Mouse (Mus musculus): Measurements from ENCODE around the gene Elovl6. TPM values are rescaled to one million over a fixed set of nuclear protein-coding genes. Genes with fewer than 3 reads are reported as not detected.

Elovl6 gene
- total RNA-seq, 2 experiments from 2014 or later: 28.6 to 31.9 TPM

GRCm38 (mm10) chr3:129565458-129565857 lies 33.3 kb downstream of the Elovl6 start:
- no peak for DNase-seq (ENCODE audit: low spot score in 2 of 2)

DNA sequence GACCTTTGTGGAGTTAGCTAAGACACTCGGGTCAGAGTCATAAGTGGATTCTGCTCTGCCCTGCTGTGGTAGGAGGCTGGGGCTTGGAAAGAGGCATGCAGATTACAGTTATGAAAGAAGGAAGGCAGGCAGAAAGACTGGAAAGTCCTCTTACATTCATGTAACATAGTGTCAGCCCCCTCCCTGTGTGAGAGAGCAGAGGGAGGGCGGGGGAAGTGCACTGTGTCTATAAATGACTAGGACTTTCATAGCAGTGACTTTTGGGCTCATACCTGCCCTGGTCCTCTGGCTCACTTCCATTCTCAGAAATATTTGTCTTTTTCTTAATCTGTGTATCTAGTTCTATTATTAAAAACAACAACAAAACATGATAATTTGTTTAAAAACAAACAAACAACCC lies 33.9 kb downstream of the Elovl6 start:
- DNase-seq (ENCODE audit: low spot score in 2 of 2): no peak

DNA sequence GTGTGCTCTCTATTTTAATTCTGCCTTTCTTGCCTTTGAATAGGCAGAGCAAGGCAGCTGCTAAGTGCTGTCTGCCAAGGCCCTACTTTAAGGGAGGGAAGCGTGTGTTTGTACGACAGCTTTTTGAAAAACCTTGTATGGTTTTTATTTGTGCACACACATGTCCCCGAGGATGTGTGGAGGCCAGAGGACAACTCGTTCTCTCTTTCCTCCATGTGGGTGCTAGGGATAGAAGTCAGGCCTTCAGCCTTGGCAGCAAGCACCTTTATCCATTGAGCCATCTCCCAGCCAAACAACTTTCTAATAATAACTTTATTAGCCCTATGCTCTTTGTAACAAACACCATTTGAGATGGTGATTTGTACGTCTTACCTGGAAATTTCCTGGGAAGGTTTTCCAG lies 34.7 kb downstream of the Elovl6 start:
- no peak for DNase-seq (ENCODE audit: low spot score in 2 of 2)

GRCm38 (mm10) chr3:129568506-129568905 lies 36.4 kb downstream of the Elovl6 start:
- no peak for DNase-seq (ENCODE audit: low spot score in 2 of 2)

- no peak for DNase-seq (ENCODE audit: low spot score in 2 of 2)
Measured at GRCm38 (mm10) chr3:129570989-129571388, 38.8 kb downstream of the Elovl6 start.

- DNase-seq (ENCODE audit: low spot score in 2 of 2): no peak
Measured at GRCm38 (mm10) chr3:129571642-129572041, 39.5 kb downstream of the Elovl6 start.

DNA sequence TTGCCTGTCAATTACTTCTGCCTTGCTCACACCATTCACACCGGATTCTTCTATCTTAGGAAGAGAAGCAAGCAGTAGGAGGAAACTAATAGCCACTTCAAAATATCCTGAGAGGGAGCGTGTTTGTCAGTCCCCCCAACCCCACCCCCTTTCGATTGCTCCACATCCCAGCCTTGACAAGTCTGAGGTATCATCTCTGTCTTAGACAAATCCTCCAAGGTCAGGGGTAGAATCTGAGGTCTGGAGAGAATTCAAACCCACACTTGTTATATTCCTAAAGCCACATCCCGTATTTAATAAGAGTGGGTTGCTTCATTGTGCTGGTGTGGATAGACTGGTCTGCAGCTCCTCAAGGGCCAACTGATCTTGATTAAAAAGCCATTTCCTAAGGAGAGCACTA lies 40.8 kb downstream of the Elovl6 start:
- no peak for DNase-seq (ENCODE audit: low spot score in 2 of 2)

DNA sequence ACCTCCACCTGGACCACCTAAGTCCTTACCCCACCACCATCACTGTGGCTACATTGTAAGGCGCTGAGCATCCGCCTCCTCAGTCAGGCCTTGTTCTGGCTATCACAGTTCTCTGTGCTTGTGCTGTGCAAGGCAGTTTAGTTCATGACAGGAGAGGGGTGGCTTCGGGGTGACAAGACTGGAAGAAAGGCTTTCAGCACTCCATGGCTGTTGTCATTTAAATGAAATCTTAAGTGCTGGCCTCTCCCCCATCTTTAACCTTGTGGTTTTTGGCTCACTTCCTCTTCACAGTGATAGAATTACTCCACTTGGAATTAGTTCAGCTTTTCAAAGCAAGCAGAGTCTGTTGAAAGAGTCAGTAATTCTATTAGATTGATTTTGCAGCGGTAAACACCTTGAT lies 41.5 kb downstream of the Elovl6 start:
- no peak for DNase-seq (ENCODE audit: low spot score in 2 of 2)

DNA sequence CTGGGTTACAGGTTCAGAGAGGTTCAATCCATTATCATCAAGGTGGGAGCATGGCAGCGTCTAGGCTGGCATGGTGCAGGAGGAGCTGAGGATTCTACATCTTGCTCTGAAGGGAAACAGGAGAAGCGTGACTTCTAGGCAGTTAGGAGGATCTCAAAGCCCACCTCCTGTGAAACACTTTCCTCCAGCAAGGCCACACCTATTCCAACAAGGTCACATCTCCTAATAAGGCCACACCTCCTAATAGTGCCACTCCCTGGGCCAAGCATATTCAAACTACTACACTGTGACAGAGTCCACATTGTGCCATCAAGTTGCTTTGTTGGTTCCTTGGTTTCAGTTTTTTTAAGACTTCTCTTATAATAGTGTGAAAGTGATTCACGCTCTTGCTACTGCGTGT lies 42.9 kb downstream of the Elovl6 start:
- no peak for DNase-seq (ENCODE audit: low spot score in 2 of 2)

DNA sequence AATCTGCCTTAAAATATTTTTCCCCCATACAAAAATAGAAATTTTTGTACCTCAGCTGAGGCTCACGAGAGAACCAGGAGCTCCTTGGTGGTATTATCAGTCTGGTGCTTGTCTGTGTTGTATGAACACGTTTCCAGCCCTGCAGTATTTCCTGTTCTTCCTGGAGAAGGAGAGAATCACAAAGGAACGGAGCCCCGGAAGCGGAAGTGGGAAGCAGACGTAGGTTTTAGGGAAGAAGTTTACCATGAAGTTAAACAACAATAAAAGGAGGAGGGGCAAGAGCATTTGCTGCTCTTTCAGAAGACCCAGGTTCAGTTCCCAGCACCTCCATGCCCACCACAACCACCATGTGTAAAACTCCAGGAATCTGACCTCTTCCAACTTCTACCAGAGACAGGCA lies 44.4 kb downstream of the Elovl6 start:
- DNase-seq (ENCODE audit: low spot score in 2 of 2): no peak

DNA sequence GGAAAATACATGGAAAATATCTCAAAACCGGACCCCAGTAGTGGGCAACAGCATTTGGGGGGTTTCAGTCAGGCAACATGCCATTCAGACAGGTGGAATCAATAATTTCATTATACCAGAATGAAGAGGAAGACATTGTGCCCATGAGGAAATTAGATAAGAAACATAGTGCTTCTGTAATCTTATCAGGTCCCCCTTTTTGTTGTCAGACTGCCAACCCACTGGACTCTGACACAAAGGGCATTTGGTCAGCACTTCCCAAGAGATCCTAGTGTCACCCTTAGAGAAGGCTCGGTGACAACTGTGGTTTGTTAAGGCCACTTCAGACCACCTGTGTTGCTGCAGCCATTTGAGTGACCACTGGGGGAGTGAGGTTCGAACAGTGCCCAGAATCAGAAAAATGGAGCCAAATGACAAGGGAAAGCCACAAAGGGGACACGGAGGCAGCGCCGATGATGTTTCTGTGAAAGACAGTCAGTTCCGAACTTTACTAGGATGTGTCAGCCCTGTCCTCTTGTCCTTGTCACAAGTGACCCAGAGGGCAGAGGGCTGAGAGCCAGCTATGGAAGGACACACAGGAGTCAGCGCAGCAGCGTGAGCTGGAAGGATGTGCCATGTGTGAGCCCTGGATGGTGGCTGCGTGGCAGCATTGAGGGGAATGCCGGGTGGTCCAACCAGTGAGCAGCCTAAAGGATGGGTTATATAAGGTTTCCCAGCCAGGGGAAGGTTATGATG lies 46.8 kb downstream of the Elovl6 start:
- DNase-seq (ENCODE audit: low spot score in 2 of 2): no peak

GRCm38 (mm10) chr3:129581024-129581423 lies 48.9 kb downstream of the Elovl6 start:
- DNase-seq (ENCODE audit: low spot score in 2 of 2): no peak

DNA sequence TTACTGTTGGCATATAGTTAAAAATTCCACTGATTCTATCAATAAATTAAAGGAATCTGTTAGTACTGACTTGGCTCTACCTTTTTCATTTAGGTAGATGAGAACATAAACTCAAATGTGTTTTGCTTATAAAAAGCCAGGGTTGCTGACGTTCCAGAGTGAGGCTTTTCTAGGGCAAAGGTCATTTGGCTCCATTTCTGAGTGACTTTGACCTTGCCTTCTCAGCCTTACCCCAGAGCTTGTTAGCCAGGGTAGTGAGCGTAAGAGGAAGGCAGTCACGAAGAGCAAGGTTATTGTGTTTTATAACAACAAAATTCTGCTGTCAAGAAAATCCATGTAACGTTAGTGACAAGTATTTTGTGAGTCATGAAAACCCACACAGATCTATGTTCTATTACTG lies 50.3 kb downstream of the Elovl6 start:
- no peak for DNase-seq (ENCODE audit: low spot score in 2 of 2)

DNA sequence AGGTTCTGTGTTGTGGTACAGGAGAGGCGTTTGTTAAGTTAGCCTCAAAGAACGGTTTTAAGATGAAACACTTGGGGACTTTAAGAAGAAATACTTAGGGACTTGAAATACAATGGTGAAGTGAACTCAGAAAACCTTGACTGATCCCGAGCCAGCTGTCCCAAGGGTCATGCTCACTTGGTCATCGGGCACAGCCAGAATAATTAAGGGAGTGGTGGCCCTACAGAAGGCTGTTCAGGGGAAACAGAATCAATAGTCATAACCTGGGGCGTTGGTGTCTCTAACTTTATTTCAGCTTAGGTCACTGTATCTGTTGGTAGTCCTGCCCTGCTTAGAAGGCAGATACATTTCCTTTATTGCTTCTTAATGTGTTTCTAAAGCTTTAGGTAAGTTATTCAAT lies 51.1 kb downstream of the Elovl6 start:
- DNase-seq (ENCODE audit: low spot score in 2 of 2): no peak

DNA sequence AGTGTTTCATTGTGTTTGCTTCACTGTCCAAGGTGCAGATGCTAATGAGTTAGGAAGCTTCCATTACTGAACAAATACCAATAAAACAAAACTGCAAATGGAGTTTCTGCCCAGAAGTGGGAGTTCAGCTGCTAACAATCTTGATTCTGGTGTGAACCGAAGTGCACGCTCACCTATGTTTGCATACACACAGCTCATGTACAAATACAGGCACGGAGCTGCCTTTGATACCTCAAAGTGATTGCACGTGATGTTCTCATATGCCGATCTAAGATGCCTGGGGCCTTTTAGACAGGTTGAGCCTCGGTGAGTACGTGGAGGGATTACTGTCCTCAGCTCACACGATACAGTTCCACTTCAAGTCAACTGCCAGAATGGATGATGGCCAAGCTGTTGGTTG lies 55.8 kb downstream of the Elovl6 start:
- no peak for DNase-seq (ENCODE audit: low spot score in 2 of 2)

GRCm38 (mm10) chr3:129588753-129589152 lies 56.6 kb downstream of the Elovl6 start:
- no peak for DNase-seq (ENCODE audit: low spot score in 2 of 2)

- no peak for DNase-seq (ENCODE audit: low spot score in 2 of 2)
Measured at GRCm38 (mm10) chr3:129589705-129590104, 57.5 kb downstream of the Elovl6 start.

DNA sequence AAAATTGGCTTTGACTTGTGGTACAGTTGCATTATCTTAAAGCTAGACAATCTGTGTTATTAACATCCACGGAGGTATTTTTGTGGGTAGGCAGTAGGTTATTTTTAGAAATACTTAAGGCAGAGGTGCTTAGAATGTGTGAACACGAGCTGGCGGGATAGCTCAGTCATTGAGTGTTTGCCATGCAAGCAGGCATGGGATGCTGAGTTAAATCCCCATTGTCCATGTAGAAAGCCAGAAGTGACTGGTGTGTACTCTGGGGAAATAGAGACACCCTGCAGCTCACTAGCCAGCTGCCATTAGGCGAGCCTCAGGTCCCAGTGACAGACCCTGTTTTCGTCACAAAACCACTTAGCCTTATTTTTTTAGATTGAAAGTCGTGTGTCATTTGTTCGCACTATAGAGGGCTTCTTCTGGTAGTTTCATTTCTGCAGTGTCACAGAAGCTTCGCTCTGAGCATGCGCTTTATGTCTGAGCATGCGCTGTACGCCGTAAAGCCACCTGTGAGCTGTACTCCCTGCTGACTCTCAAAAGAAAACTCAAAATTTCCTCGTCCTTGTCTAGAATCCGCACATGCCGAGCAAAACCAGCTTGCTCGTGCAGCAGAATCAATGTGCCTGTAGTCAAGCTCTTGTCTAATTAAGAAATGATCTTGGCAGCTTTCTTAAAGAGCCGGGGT lies 58.5 kb downstream of the Elovl6 start:
- DNase-seq (ENCODE audit: low spot score in 2 of 2): peak; percentile 50 to 84

DNA sequence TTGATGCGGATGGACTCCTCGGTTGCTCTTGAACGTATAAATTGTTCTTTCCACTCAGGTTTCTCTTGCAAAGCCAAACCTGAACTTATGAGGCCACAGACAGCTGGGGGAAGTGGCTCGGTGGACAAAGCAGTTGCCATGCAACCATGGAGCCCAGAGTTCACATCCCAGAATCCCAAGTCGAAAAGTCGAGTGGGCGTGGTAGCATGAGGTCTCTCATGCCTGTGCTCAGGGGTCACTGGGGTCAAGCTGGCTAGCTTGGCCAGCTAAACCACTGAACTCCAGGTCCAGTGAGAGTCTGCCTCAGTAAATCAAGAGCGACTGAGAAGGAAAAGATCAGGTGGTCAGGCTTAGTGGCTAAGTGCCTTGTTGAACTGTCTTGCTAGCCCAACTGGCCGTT lies 59.1 kb downstream of the Elovl6 start:
- no peak for DNase-seq (ENCODE audit: low spot score in 2 of 2)

DNA sequence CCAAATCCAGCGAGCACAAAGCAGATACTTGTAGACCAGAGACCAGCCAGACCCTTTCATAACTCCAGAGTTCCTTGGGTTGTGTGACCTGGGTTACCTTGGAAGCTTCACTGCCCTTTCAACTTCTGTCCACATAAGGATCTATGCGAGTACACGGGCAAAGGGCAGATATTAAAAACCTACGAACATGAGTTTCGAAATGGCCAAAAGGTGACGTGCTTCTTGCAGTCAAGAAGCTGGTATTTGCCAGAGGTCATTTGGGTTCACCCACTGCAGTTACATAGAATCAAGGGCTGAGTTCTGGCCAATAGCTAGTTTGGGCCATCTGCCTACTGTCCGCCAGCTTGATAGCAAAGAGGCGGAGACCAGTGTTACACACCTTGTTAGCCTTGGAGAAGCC lies 59.6 kb downstream of the Elovl6 start:
- DNase-seq (ENCODE audit: low spot score in 2 of 2): no peak

- DNase-seq (ENCODE audit: low spot score in 2 of 2): no peak
Measured at GRCm38 (mm10) chr3:129593001-129593400, 60.8 kb downstream of the Elovl6 start.

DNA sequence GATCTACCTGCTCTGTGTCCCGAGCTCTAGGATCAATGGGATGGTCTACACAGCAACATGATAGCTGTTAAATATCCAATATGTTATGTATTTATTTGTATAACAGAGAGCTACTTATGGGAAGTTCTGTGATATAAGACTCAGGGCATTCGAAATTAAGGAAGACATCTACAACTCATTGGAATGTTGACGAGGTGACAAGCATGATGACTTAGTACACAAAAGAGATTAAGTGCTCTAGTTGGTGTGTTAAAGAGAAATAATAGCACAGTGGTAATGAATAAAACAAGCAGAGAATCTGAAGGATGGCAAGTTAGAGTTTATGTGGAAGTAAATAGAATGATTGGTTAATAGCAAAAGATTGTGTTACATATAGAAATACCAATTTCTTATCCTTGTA lies 61.6 kb downstream of the Elovl6 start:
- no peak for DNase-seq (ENCODE audit: low spot score in 2 of 2)

DNA sequence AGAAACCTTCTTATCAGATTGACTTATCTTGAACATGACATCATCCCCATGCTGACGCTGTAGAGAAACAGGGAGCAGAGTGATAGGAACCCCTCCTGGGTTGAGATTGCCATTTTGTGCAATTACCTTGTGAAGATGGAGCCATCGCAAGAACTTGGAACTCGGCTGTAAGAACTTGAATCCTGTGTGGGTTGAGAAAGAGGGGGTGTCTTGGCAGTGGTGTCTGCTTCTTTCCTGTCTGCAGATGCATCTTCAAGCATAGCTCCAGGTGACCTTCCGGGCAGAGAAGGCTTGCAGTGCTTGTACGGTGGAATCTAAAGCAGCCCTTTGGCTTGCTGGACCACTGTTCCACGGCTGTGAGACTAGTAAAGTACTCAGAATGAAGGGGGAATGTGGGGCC lies 63.9 kb downstream of the Elovl6 start:
- no peak for DNase-seq (ENCODE audit: low spot score in 2 of 2)

Measured in layer of hippocampus, adult 18-20 months (tissue).